Mouse (Mus musculus) cerebellum, adult 2 months (tissue): ENCODE data around the gene Tfrc. TPM values are rescaled to one million over a fixed set of nuclear protein-coding genes. Genes with fewer than 3 reads are reported as not detected.
A peak's percentile ranks its signal among the peaks of the same experiment; 100 is the strongest.

Experiments used
- DNase-seq, 2 experiments: peaks; one replicate each; pipeline ENCODE4 v3.0.0; 2021
- H3K27ac ChIP-seq: fragments of 200-500 bp; 2 replicates; pipeline ENCODE4 v1.5.1; 2012; ENCODE audit warnings: low read length, control low read depth, inconsistent platforms; ENCODE audit not compliant: insufficient read depth
- H3K27me3 ChIP-seq: fragments of 200-500 bp; 2 replicates; pipeline ENCODE4 v1.6.1; 2012; ENCODE audit warnings: inconsistent platforms, mild to moderate bottlenecking, low read length, moderate library complexity; ENCODE audit not compliant: control insufficient read depth, insufficient read depth
- H3K4me1 ChIP-seq: fragments of 200-500 bp; 2 replicates; pipeline ENCODE4 v1.6.1; 2011; ENCODE audit warnings: low read length; ENCODE audit not compliant: control insufficient read depth, insufficient read depth
- H3K4me3 ChIP-seq: fragments of 200-500 bp; replicated peaks from 2 replicates; pipeline ENCODE3; 2011; ENCODE audit warnings: mild to moderate bottlenecking, low read depth, low read length, control low read depth; ENCODE audit not compliant: insufficient read depth
- CTCF ChIP-seq: fragments of 200-500 bp; IDR thresholded peaks from 2 replicates; pipeline ENCODE4 v1.5.1; 2011; ENCODE audit warnings: low read depth, mild to moderate bottlenecking, control low read depth, low read length, moderate library complexity, borderline replicate concordance; ENCODE audit not compliant: insufficient read depth
- POLR2A ChIP-seq: fragments of 200-500 bp; IDR thresholded peaks from 2 replicates; pipeline ENCODE4 v1.6.1; 2011; ENCODE audit warnings: low read length, control low read depth, borderline replicate concordance; ENCODE audit not compliant: insufficient read depth
- WGBS: fragments of 180-500 bp; shearing (Covaris S2); methylation state at CpG from one replicate; pipeline ENCODE4 v1.1.7; 2018; 5-methylcytosine and 5-hydroxymethylcytosine counted together
- polyA plus RNA-seq: library from polyadenylated mRNA; depleted of rRNA; stranded (reverse); fragments of >200 nt; gene quantifications from 2 replicates; pipeline ENCODE4 v1.2.3, GENCODE M21; 2012

Tfrc gene
- polyA plus RNA-seq, 1 experiment, result 82.5 TPM

DNA sequence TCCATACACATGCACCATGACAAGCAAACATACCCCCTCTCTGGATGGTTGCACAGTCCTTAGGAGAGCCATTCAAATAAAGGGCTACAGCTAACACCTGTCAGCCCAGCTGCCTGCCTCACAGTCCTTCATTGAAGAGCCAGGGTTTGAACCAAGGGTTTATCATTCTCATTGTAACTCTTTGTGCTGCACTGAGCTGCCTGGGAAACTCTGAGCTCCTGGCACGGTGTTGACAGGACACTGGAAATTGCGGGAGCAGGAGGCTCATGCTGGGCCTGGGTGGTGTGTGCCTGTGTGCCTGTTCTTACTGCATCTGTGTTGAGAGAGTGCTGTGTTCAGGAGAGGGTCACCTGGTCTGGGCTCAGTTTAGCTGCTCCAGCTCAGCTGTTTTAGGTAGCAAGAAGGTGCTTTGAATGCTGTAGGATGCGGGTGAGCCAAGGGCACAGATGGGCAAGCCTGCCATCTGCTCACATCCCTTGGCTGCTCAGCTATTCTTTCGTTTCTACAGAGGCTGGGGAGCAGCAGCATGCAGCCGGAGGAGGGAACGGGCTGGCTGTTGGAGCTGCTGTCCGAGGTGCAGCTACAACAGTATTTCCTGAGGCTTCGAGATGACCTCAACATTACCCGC lies 54.6 kb downstream of the Tfrc start:
- WGBS, result 7% methylated on average over 9 of the region's 9 CpGs
- DNase-seq, result peak; percentile 75 to 80
- Histone ChIP-seq H3K4me3 (peak overlapping the region; percentile 4), H3K27ac (peak overlapping the region; percentile 12; the same call in 1 of the 2 replicates), H3K4me1 (peaks cover 43% of the 10 kb centered on the region), H3K27me3 (no peaks in the 10 kb centered on the region)
- TF ChIP-seq POLR2A (no peak), CTCF (no peak)

- no peaks in the 10 kb centered on the region for H3K27me3 ChIP-seq
- WGBS, result 72% methylated on average over 2 of the region's 2 CpGs
- no peak for DNase-seq
- peaks cover 42% of the 10 kb centered on the region for H3K4me1 ChIP-seq
- no peak for TF ChIP-seq CTCF
- no peak for TF ChIP-seq POLR2A
- H3K4me3 ChIP-seq, result no peak overlapping the region
- H3K27ac ChIP-seq, result no peak overlapping the region
Observed at GRCm38 (mm10) chr16:32664211-32664610, 55.5 kb downstream of the Tfrc start.

- Histone ChIP-seq H3K27ac (no peak overlapping the region), H3K27me3 (no peaks in the 10 kb centered on the region), H3K4me3 (no peak overlapping the region), H3K4me1 (peaks cover 30% of the 10 kb centered on the region)
- DNase-seq, result peak; percentile 25 to 45
- WGBS, result 77% methylated on average over 11 of the region's 11 CpGs
- TF ChIP-seq CTCF (no peak), POLR2A (no peak)
Observed at GRCm38 (mm10) chr16:32665851-32666665, 57.3 kb downstream of the Tfrc start.

- WGBS, result 58% methylated on average over 9 of the region's 9 CpGs
Observed at GRCm38 (mm10) chr16:32666671-32667551, 58.2 kb downstream of the Tfrc start.

GRCm38 (mm10) chr16:32667552-32667872 lies 58.8 kb downstream of the Tfrc start:
- H3K4me3 ChIP-seq, result no peak overlapping the region

More at GRCm38 (mm10) chr16:32666671-32667551, 58.2 kb downstream of the Tfrc start:
- TF ChIP-seq CTCF (no peak), POLR2A (no peak)
- Histone ChIP-seq H3K27me3 (no peaks in the 10 kb centered on the region), H3K4me3 (no peak overlapping the region), H3K27ac (no peak overlapping the region), H3K4me1 (peaks cover 26% of the 10 kb centered on the region)
- no peak for DNase-seq

GRCm38 (mm10) chr16:32668030-32668429 lies 59.3 kb downstream of the Tfrc start:
- no peak for DNase-seq
- H3K4me1 ChIP-seq, result peaks cover 26% of the 10 kb centered on the region
- 28% methylated on average over 10 of the region's 10 CpGs for WGBS
- H3K27ac ChIP-seq, result no peak overlapping the region
- H3K4me3 ChIP-seq, result no peak overlapping the region
- TF ChIP-seq POLR2A, result no peak
- TF ChIP-seq CTCF, result no peak
- H3K27me3 ChIP-seq, result no peaks in the 10 kb centered on the region

More at GRCm38 (mm10) chr16:32667552-32667872, 58.8 kb downstream of the Tfrc start:
- peaks cover 28% of the 10 kb centered on the region for H3K4me1 ChIP-seq
- WGBS, result 44% methylated on average over 3 of the region's 3 CpGs
- no peak overlapping the region for H3K27ac ChIP-seq
- DNase-seq, result no peak
- no peak for TF ChIP-seq POLR2A
- H3K27me3 ChIP-seq, result no peaks in the 10 kb centered on the region

DNA sequence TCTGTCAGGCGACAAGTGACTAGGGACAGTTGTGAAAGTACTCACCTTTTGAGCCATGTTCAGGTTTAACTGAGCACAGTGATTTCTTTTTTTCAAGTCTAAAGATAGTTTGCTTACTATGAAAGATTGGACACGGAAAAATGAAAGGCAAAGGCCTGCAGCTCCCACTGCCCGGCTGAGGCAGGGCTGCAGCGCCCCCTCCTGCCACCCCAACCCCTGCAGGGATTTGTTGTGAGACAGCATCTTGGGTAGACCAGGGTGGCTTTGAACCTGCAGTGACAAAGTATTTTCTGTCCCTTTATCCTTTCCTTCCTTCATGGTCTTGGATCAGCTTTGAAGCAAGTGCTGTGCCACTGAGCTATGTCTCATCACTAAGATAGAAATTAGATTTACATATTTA lies 59.8 kb downstream of the Tfrc start:
- no peak for DNase-seq
- TF ChIP-seq CTCF (peak; percentile 21; the same call in 1 of the 2 replicates), POLR2A (no peak)
- Histone ChIP-seq H3K27me3 (no peaks in the 10 kb centered on the region), H3K4me3 (no peak overlapping the region), H3K4me1 (peaks cover 22% of the 10 kb centered on the region), H3K27ac (no peak overlapping the region)
- 61% methylated on average over 4 of the region's 4 CpGs for WGBS

- 93% methylated on average over 10 of the region's 10 CpGs for WGBS
Observed at GRCm38 (mm10) chr16:32669243-32669642, 60.5 kb downstream of the Tfrc start.

More at GRCm38 (mm10) chr16:32669243-32669642, 60.5 kb downstream of the Tfrc start:
- DNase-seq, result no peak
- Histone ChIP-seq H3K27ac (no peak overlapping the region), H3K4me1 (peaks cover 14% of the 10 kb centered on the region; the same call in 1 of the 2 replicates), H3K27me3 (no peaks in the 10 kb centered on the region), H3K4me3 (no peak overlapping the region)
- TF ChIP-seq POLR2A (no peak), CTCF (no peak)
